Mouse (Mus musculus): Measurements from ENCODE around the gene Syce1. TPM values are rescaled to one million over a fixed set of nuclear protein-coding genes. Genes with fewer than 3 reads are reported as not detected.

Syce1 gene
- polyA plus RNA-seq, 1 experiment: not detected

GRCm38 (mm10) chr7:140811714-140812113 is 24.1 kb upstream of the Syce1 start:
- Histone ChIP-seq H3ac (ENCODE audit: control insufficient read depth, insufficient read length) (no peak overlapping the region), H3K4me2 (ENCODE audit: low read depth) (no peak overlapping the region), H3K4me3 (no peak overlapping the region), H3K27me3 (ENCODE audit: control insufficient read depth, insufficient read depth, insufficient read length) (no peaks in the 10 kb centered on the region), H3K79me2 (ENCODE audit: control insufficient read depth, insufficient read depth) (no peaks in the 10 kb centered on the region), H3K36me3 (ENCODE audit: control insufficient read depth, insufficient read depth) (no peaks in the 10 kb centered on the region)
- TF ChIP-seq E2F4 (IDR thresholded peaks at IDR 0.05; ENCODE audit: insufficient read depth) (no peak), REST (IDR thresholded peaks at IDR 0.05; ENCODE audit: insufficient read depth, insufficient read length) (no peak), POLR2A (IDR thresholded peaks at IDR 0.05; ENCODE audit: insufficient read length, low read depth) (no peak), TCF3 (IDR thresholded peaks at IDR 0.05; ENCODE audit: insufficient read length, low read depth) (no peak), SRF (IDR thresholded peaks at IDR 0.05; ENCODE audit: control insufficient read depth, insufficient read length, low read depth) (no peak), CEBPB (IDR thresholded peaks at IDR 0.05; ENCODE audit: insufficient read depth, poor library complexity, severe bottlenecking) (no peak), MAX (IDR thresholded peaks at IDR 0.05; ENCODE audit: low read depth) (no peak), USF1 (IDR thresholded peaks at IDR 0.05; ENCODE audit: low read depth) (no peak), MYOG (IDR thresholded peaks at IDR 0.05; ENCODE audit: control insufficient read depth in 1 of 3, insufficient read depth in 1 of 3, insufficient read length in 2 of 3, low read depth in 2 of 3) (no peak), POLR2AphosphoS2 (IDR thresholded peaks at IDR 0.05; ENCODE audit: insufficient read length, low read depth) (no peak), TCF12 (IDR thresholded peaks at IDR 0.05; ENCODE audit: insufficient read depth, poor library complexity, severe bottlenecking) (no peak), MYOD1 (IDR thresholded peaks at IDR 0.05; ENCODE audit: control insufficient read depth in 1 of 3, insufficient read length in 2 of 3, low read depth in 2 of 3) (no peak)

- Histone ChIP-seq H3K4me2 (ENCODE audit: low read depth) (no peak overlapping the region), H3ac (ENCODE audit: control insufficient read depth, insufficient read length) (no peak overlapping the region), H3K36me3 (ENCODE audit: control insufficient read depth, insufficient read depth) (no peaks in the 10 kb centered on the region), H3K79me2 (ENCODE audit: control insufficient read depth, insufficient read depth) (no peaks in the 10 kb centered on the region), H3K4me3 (no peak overlapping the region), H3K27me3 (ENCODE audit: control insufficient read depth, insufficient read depth, insufficient read length) (no peaks in the 10 kb centered on the region)
- TF ChIP-seq E2F4 (IDR thresholded peaks at IDR 0.05; ENCODE audit: insufficient read depth): no peak
- no peak for TF ChIP-seq MAX (IDR thresholded peaks at IDR 0.05; ENCODE audit: low read depth)
- no peak for TF ChIP-seq POLR2A (IDR thresholded peaks at IDR 0.05; ENCODE audit: insufficient read length, low read depth)
- TF ChIP-seq POLR2AphosphoS2 (IDR thresholded peaks at IDR 0.05; ENCODE audit: insufficient read length, low read depth): no peak
- no peak for TF ChIP-seq REST (IDR thresholded peaks at IDR 0.05; ENCODE audit: insufficient read depth, insufficient read length)
- TF ChIP-seq SRF (IDR thresholded peaks at IDR 0.05; ENCODE audit: control insufficient read depth, insufficient read length, low read depth): no peak
- no peak for TF ChIP-seq USF1 (IDR thresholded peaks at IDR 0.05; ENCODE audit: low read depth)
- TF ChIP-seq CEBPB (IDR thresholded peaks at IDR 0.05; ENCODE audit: insufficient read depth, poor library complexity, severe bottlenecking): no peak
These were observed 22.8 kb upstream of the Syce1 start for GRCm38 (mm10) chr7:140810496-140810895.

GRCm38 (mm10) chr7:140805704-140806103 is 18.1 kb upstream of the Syce1 start:
- Histone ChIP-seq H3K4me2 (ENCODE audit: low read depth) (no peak overlapping the region), H3ac (ENCODE audit: control insufficient read depth, insufficient read length) (no peak overlapping the region), H3K4me3 (no peak overlapping the region), H3K27me3 (ENCODE audit: control insufficient read depth, insufficient read depth, insufficient read length) (peaks cover under 1% of the 10 kb centered on the region), H3K79me2 (ENCODE audit: control insufficient read depth, insufficient read depth) (no peaks in the 10 kb centered on the region), H3K36me3 (ENCODE audit: control insufficient read depth, insufficient read depth) (no peaks in the 10 kb centered on the region)
- TF ChIP-seq E2F4 (IDR thresholded peaks at IDR 0.05; ENCODE audit: insufficient read depth) (no peak), USF1 (IDR thresholded peaks at IDR 0.05; ENCODE audit: low read depth) (no peak), TCF3 (IDR thresholded peaks at IDR 0.05; ENCODE audit: insufficient read length, low read depth) (no peak), MYOG (IDR thresholded peaks at IDR 0.05; ENCODE audit: control insufficient read depth in 1 of 3, insufficient read depth in 1 of 3, insufficient read length in 2 of 3, low read depth in 2 of 3) (no peak), CEBPB (IDR thresholded peaks at IDR 0.05; ENCODE audit: insufficient read depth, poor library complexity, severe bottlenecking) (no peak), SRF (IDR thresholded peaks at IDR 0.05; ENCODE audit: control insufficient read depth, insufficient read length, low read depth) (no peak), TCF12 (IDR thresholded peaks at IDR 0.05; ENCODE audit: insufficient read depth, poor library complexity, severe bottlenecking) (no peak), REST (IDR thresholded peaks at IDR 0.05; ENCODE audit: insufficient read depth, insufficient read length) (no peak), MAX (IDR thresholded peaks at IDR 0.05; ENCODE audit: low read depth) (no peak), MYOD1 (IDR thresholded peaks at IDR 0.05; ENCODE audit: control insufficient read depth in 1 of 3, insufficient read length in 2 of 3, low read depth in 2 of 3) (no peak), POLR2AphosphoS2 (IDR thresholded peaks at IDR 0.05; ENCODE audit: insufficient read length, low read depth) (no peak)

- H3K4me3 ChIP-seq: no peak overlapping the region
- no peaks in the 10 kb centered on the region for H3K79me2 ChIP-seq (ENCODE audit: control insufficient read depth, insufficient read depth)
- peaks cover 11% of the 10 kb centered on the region for H3K27me3 ChIP-seq (ENCODE audit: control insufficient read depth, insufficient read depth, insufficient read length)
- H3K4me2 ChIP-seq (ENCODE audit: low read depth): no peak overlapping the region
- H3ac ChIP-seq (ENCODE audit: control insufficient read depth, insufficient read length): no peak overlapping the region
- no peak for TF ChIP-seq POLR2AphosphoS2 (IDR thresholded peaks at IDR 0.05; ENCODE audit: insufficient read length, low read depth)
- no peak for TF ChIP-seq TCF3 (IDR thresholded peaks at IDR 0.05; ENCODE audit: insufficient read length, low read depth)
- no peak for TF ChIP-seq CEBPB (IDR thresholded peaks at IDR 0.05; ENCODE audit: insufficient read depth, poor library complexity, severe bottlenecking)
- no peak for TF ChIP-seq POLR2A (IDR thresholded peaks at IDR 0.05; ENCODE audit: insufficient read length, low read depth)
- TF ChIP-seq MYOG (IDR thresholded peaks at IDR 0.05; ENCODE audit: control insufficient read depth in 1 of 3, insufficient read depth in 1 of 3, insufficient read length in 2 of 3, low read depth in 2 of 3): no peak
- no peaks in the 10 kb centered on the region for H3K36me3 ChIP-seq (ENCODE audit: control insufficient read depth, insufficient read depth)
These were observed 15.0 kb upstream of the Syce1 start for GRCm38 (mm10) chr7:140802629-140803028.

- TF ChIP-seq TCF12 (IDR thresholded peaks at IDR 0.05; ENCODE audit: insufficient read depth, poor library complexity, severe bottlenecking): no peak
- no peak for TF ChIP-seq POLR2A (IDR thresholded peaks at IDR 0.05; ENCODE audit: insufficient read length, low read depth)
- no peak for TF ChIP-seq USF1 (IDR thresholded peaks at IDR 0.05; ENCODE audit: low read depth)
- no peak for TF ChIP-seq MAX (IDR thresholded peaks at IDR 0.05; ENCODE audit: low read depth)
- TF ChIP-seq SRF (IDR thresholded peaks at IDR 0.05; ENCODE audit: control insufficient read depth, insufficient read length, low read depth): no peak
- TF ChIP-seq REST (IDR thresholded peaks at IDR 0.05; ENCODE audit: insufficient read depth, insufficient read length): no peak
- no peak for TF ChIP-seq CEBPB (IDR thresholded peaks at IDR 0.05; ENCODE audit: insufficient read depth, poor library complexity, severe bottlenecking)
- no peak for TF ChIP-seq TCF3 (IDR thresholded peaks at IDR 0.05; ENCODE audit: insufficient read length, low read depth)
- TF ChIP-seq MYOG (IDR thresholded peaks at IDR 0.05; ENCODE audit: control insufficient read depth in 1 of 3, insufficient read depth in 1 of 3, insufficient read length in 2 of 3, low read depth in 2 of 3): no peak
- TF ChIP-seq E2F4 (IDR thresholded peaks at IDR 0.05; ENCODE audit: insufficient read depth): no peak
- TF ChIP-seq POLR2AphosphoS2 (IDR thresholded peaks at IDR 0.05; ENCODE audit: insufficient read length, low read depth): no peak
- TF ChIP-seq MYOD1 (IDR thresholded peaks at IDR 0.05; ENCODE audit: control insufficient read depth in 1 of 3, insufficient read length in 2 of 3, low read depth in 2 of 3): no peak
- Histone ChIP-seq H3ac (ENCODE audit: control insufficient read depth, insufficient read length) (no peak overlapping the region), H3K36me3 (ENCODE audit: control insufficient read depth, insufficient read depth) (no peaks in the 10 kb centered on the region), H3K4me2 (ENCODE audit: low read depth) (no peak overlapping the region), H3K4me3 (no peak overlapping the region), H3K79me2 (ENCODE audit: control insufficient read depth, insufficient read depth) (no peaks in the 10 kb centered on the region), H3K27me3 (ENCODE audit: control insufficient read depth, insufficient read depth, insufficient read length) (peaks cover 14% of the 10 kb centered on the region)
These were observed 10.6 kb upstream of the Syce1 start for GRCm38 (mm10) chr7:140798212-140798611.

Measured in myocyte (in vitro differentiated cells).